Mouse (Mus musculus): ENCODE results near the gene Kcnc1.

Gene Kcnc1

DNA sequence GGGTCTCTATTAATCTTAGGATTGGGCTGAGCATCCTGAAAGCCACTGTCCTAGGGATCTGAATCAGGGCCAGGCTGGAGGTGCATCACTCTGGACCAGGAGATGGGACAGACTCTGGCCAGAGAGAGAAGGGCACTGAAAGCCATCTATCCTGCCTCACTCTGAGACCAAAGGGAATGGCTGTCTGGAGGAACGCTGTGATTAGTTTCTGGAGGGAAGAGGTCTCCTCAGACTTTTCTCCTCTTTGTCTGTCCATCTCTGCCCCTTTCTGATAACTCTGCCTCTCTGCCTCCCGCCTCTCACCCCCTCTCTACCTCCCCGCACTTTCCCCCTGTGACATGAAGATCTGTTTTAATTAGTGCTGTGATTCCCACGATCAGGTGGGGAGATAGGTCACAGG lies 1.4 kb upstream of the Kcnc1 start:
- no peak for DNase-seq

DNA sequence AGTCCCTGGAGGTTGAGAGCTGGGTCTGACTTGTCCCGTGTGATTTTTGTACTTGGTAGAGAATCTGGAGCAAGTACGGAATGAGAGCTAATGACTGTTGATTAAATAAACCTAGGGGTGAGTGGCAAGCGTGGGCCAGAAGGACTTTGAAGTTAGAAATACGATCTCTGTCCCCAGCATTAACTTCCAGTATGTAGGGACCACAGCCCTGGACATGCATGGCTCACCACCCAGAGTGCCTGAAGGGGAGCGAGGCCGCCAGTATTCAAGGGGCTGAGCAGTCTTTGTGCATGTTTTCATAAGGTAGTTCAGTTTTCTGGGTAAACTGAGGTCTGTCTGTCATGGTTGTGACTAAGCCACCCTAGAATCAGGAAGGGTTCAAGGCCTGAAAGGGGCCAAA lies 726 bp upstream of the Kcnc1 start:
- no peak for DNase-seq

GRCm38 (mm10) chr7:46396928-46397731 lies 833 bp downstream of the Kcnc1 start:
- DNase-seq, result peak; percentile 80

DNA sequence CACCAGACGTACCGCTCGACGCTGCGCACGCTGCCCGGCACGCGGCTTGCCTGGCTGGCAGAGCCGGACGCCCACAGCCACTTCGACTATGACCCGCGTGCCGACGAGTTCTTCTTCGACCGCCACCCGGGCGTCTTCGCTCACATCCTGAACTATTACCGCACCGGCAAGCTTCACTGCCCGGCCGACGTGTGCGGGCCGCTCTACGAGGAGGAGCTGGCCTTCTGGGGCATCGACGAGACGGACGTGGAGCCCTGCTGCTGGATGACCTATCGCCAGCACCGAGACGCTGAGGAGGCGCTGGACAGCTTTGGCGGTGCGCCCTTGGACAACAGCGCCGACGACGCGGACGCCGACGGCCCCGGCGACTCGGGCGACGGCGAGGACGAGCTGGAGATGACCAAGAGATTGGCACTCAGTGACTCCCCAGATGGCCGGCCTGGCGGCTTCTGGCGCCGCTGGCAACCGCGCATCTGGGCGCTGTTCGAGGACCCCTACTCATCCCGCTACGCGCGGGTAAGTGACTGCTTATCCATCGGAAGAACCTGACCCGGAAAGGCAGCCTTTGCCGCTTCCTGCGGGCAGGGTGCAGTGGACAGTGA lies 1.5 kb downstream of the Kcnc1 start:
- no peak for DNase-seq

DNA sequence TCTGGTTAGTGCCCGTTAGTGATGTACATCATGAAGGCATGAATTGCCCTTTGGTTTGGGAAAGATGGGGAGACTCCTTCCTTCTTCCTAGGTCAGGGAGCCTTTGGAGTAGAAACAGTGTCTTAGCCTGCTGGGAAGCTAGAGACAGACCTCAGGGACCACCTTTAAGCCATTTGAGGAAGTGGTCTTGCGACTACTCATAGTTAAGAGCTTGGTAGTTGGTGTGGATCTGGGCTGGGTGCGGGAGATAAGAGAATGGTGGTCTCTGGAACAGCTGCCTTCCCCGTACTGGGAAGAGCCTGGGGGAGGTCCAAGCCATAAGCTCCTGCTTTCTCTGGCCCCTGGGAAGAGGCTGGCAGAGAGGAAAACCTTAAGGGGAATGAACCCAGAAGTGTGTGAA lies 2.3 kb downstream of the Kcnc1 start:
- no peak for DNase-seq

DNA sequence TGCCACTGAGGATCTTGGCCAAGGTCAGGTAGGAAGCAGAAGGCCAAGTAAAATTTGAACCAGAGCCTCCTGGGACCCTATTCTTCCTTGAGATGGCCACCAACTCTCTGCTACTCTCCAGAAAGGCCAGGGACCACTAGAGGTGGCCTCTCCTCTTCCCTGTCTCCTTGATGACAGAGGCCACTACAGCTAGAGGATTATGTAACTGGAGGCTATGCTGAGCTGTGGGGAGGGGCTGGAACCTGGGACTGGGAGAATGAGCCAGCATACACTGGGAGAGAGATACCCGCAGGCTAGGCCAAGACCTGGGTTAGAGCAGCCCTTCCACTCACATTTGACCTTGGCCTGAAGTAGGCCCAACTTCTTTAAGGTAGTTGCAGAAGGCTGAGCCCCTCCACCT lies 3.4 kb downstream of the Kcnc1 start:
- no peak for DNase-seq

GRCm38 (mm10) chr7:46400346-46400745 lies 4.0 kb downstream of the Kcnc1 start:
- no peak for DNase-seq

GRCm38 (mm10) chr7:46401371-46402180 lies 5.3 kb downstream of the Kcnc1 start:
- no peak for DNase-seq

DNA sequence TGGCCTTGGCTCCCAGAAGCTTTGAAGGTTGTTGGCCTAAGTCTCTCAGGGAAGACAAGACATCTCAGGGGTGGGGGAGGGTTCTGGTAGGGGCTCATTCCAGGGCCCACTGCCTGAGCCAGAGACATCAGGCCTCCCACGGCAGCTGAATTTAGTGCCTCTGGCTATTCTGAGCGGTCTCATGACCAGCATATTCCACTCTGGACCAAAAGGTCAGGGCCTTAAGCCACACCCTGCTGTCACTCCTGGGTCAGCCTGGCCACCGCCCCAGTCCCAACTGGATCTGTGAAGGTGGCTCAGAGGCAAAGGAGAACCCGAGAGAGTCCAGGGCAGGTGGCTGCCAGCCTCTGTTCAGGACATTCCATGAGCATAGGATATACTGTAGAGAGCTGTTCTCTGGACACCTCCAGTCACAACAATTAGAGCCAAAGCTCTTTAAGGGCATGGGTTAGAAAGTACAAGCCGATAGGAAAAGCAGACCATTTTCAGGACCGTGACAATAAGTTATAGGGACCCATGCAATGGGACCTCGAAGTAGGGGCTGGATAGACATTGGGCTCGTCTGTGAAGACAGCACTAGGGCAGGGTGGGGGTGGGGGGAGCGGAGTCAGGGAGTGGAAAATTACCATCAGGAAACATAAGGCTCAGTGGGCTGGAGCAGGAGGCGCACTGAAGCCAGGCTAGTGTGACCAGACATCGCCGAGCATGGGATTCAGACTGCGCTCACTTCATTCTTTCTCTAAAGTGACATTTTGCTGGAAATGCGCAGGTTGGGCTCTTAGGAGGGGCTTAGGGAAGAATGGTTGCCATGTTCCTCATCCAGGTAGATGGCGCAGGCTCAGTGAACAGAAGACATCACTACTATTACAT lies 7.6 kb downstream of the Kcnc1 start:
- no peak for DNase-seq

GRCm38 (mm10) chr7:46404756-46405155 lies 8.5 kb downstream of the Kcnc1 start:
- no peak for DNase-seq

DNA sequence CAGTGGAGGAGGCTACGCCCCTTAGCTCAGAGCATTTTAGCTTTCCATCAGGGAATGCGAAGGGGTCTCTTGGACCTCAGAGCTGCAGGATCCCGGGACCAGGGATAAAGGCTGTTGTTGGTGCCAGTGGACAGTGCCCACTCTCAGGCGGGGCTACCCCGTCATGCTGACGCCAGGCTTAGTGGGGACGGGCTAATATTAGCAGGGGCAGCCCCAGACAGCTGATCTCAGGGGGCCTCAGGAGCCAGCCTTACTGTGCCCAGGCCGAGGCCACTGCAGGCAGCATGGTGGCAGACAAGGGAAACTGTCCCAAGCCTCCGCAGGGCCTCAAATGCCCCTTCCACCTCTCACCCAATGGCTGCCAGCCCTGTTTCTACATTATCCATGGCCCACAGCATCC lies 12.3 kb downstream of the Kcnc1 start:
- no peak for DNase-seq

DNA sequence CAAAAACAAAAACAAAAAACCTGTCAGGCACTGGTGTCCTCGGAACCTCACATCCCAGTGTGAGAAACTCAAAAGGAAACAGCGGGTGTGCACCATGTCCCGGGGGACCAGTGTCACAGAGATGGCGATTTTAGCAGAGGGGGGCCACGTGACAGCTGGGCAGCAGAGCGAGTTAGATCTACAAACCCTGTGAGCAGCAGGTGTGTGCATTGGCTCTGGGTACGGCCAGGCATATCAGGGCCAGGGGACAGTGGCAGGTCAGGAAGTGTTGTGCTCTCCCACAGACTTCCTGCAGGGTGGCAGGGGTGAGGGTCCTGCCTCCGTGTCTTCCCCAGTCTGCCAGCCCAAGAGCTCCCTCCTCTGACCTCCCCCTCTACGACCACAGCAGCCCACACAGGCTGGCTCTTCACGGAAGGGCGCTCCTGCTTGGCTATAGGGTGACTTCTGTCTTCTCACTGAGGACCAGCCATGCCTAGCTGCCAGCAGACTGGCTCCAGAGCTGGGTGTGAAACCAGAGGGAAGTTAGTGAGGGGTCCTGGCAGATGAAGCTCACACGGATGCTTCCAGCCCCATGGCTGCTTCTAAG lies 13.0 kb downstream of the Kcnc1 start:
- DNase-seq, result no peak

GRCm38 (mm10) chr7:46410727-46411126 lies 14.4 kb downstream of the Kcnc1 start:
- no peak for DNase-seq

DNA sequence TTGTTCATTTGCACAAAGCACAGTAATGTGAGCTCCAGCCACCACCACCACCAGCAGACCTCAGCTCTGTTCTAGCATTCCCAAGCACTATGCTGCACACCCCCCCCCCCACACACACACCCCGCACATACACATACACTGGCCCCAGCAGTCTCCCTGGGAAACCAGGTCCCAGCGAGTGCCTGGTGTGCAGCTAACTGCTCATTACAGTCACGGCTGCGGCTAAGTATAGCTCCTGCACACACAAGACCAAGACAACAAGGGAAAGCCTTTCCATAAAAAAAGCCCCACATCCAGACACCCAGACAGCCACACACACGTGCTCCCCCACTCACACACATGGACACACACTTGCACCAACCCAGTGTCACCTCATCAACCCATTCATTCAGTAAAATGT lies 16.5 kb downstream of the Kcnc1 start:
- peak; percentile 46 for DNase-seq

DNA sequence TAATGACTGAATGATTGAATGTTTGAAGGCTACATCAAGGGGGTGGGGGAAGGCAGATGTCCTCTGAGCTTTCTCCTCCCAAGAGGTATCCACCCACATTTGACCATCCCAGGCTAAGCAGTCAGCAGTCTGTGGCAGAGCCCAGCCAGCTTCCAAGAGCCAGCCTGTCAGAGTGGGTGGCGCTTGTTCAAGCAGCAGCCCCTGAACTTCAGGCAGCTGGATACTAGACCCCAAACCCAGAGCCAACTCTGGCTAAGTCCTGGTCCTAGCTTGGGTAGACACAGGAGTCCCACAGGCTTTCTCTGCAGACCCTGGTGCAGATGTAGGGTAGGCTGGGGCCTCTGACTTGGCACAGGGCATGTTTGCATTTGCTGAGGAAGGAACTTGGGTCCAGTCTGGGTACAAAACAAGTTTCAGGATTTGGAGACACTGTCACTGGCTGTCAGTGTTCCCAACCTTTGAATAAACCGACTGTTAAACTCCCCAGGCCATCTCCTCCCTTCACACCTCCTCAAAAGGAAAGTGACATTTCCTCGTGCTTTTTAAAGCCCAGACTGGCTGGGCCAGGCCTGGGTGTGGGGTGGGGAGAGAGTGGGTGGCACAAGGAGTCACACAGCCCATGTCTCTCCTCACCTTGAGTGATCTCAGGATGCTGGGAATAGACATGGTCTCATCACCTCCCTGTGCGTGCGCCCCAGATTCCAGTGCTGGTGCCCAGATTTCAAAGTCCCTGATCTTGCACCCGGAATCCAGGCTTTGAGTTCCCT lies 17.8 kb downstream of the Kcnc1 start:
- no peak for DNase-seq

DNA sequence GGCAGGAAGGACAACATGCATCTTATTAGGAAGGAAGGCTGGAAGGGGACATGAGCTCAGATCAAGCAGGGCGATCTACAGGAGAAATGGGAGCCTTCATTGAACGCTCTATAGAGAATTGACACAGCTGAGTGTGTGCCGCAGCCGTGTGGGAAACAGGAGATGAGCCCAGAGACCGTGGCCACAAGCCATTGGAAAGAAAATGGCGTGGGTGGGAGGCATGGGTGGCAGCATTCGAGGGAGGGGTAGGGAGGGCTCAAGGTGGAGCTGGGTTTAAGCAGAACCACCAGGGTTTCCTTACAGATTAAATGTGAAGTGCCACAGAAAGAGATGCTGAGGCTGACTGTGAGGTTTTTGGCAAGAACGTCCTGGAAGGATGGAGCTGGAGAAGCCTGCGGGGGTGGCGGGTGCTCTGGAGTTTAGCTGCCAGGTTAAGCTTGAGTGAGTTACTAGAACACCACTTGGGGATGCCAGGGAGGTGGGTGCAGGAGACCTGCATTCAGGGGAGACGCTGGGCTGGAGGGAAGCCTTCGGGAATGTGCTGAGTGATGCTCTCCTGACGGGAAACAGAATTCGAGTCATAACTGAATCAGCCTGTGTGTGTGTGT lies 19.6 kb downstream of the Kcnc1 start:
- peak; percentile 70 for DNase-seq

DNA sequence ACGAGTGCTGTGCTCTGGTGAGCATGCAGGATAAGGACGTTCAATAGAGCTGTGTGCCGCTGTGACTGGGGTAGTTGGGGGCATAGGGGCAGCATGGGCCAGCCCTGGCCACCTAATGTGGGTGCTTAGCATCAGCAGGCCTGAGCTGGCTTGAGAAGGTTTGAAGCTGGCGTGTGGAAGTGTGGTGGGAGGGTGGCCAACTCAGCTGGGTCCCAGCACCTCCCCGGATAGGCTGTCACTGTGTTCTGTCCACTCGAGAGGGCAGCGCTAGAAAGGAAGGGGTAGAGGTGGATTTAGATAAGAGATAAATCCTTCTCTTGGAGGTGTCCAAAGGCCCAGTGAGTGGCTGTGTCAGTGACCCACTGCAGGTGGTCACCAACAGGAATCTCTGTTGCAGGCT lies 21.2 kb downstream of the Kcnc1 start:
- DNase-seq, result no peak

- DNase-seq, result no peak
These were observed 21.9 kb downstream of the Kcnc1 start for GRCm38 (mm10) chr7:46418102-46418622.

GRCm38 (mm10) chr7:46421535-46421934 lies 25.2 kb downstream of the Kcnc1 start:
- DNase-seq, result peak; percentile 76

DNA sequence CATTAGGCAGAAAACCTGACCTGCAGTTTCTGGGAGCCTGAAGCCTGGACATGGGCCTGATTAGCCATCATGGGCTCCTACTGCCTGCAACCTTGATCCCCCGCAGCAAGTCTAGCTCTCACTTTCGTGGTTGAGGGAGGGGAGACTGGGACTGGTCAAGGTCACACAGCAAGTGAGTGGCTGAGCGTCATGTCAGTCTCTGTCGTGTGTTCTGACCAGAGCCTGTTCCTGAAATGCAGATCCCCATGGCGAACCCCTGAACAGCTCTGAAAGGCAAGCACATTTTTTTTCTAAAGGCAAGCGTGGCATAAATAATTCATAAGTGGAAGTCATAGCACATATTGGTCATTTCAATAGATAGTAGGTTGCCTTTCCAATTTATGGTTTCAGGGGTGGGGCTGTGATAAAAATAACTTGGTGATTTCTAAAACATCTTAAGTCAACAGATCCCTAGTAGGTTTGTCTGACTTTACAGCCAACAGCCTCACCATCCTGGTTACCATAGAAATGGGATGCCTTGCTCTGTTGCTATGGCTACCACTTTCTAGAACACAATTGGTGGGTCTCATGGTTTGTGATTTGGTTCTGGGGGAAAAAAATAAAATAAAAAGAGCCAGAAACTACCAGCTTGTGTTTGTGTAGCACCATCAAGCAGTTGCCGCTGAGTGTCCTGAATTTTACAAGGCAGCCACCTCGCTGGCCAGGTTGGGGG lies 25.9 kb downstream of the Kcnc1 start:
- peak; percentile 43 for DNase-seq

All from right cerebral cortex, adult 18-20 months (tissue).